Mouse (Mus musculus): Measurements from ENCODE around the gene D430042O09Rik. TPM values are rescaled to one million over a fixed set of nuclear protein-coding genes. Genes with fewer than 3 reads are reported as not detected.
"Not testable (repeated sequence)": the region's sequence is repeated elsewhere in the genome, so short reads cannot be mapped to it uniquely, and the experiment has no call there.

Gene D430042O09Rik
- polyA plus RNA-seq, 2 experiments: 2.2 TPM

GRCm38 (mm10) chr7:125707186-125707585, 502 bp upstream of the D430042O09Rik start:
- WGBS (ENCODE audit: insufficient replicate concordance): under 1% methylated on average over 24 of the region's 24 CpGs
- TF ChIP-seq EP300 (IDR thresholded peaks at IDR 0.05; ENCODE audit: low read depth): no peak
- TF ChIP-seq CTCF (IDR thresholded peaks at IDR 0.05; ENCODE audit: low read depth): peak; percentile 47
- DNase-seq (ENCODE audit: low read depth in 3 of 3, low spot score in 3 of 3): peak in 2 of 3 experiments; percentile 36 to 39
- Histone ChIP-seq H3K4me1 (replicated peaks; ENCODE audit: control insufficient read depth in 2 of 2, insufficient read depth in 2 of 2, low read length in 1 of 2) (peaks cover 17 to 25% of the 10 kb centered on the region in 2 experiments), H3K27me3 (ENCODE audit: control insufficient read depth, insufficient read depth, low read length) (no peaks in the 10 kb centered on the region), H3K9ac (replicated peaks) (peak overlapping the region; percentile 96), H3K4me3 (ENCODE audit: insufficient read depth in 1 of 2, low read depth in 2 of 2, low read length in 2 of 2) (peak overlapping the region; percentile 72 to 78), H3K9me3 (ENCODE audit: control insufficient read depth, low read length) (no peaks in the 10 kb centered on the region), H3K36me3 (replicated peaks; ENCODE audit: control insufficient read depth, insufficient read depth, low read depth) (peaks cover 12% of the 10 kb centered on the region), H3K27ac (peak overlapping the region; percentile 82), H3K4me2 (ENCODE audit: low read depth) (peak overlapping the region; percentile 97)
- peak; percentile 80 for ATAC-seq (ENCODE audit: insufficient read depth)

GRCm38 (mm10) chr7:125708100-125708499, 412 bp downstream of the D430042O09Rik start:
- Histone ChIP-seq H3K36me3 (replicated peaks; ENCODE audit: control insufficient read depth, insufficient read depth, low read depth) (peaks cover 5% of the 10 kb centered on the region), H3K9ac (replicated peaks) (peak overlapping the region; percentile 74), H3K9me3 (ENCODE audit: control insufficient read depth, low read length) (no peaks in the 10 kb centered on the region), H3K4me3 (ENCODE audit: insufficient read depth in 1 of 2, low read depth in 2 of 2, low read length in 2 of 2) (peak overlapping the region; percentile 78 to 90), H3K27me3 (ENCODE audit: control insufficient read depth, insufficient read depth, low read length) (no peaks in the 10 kb centered on the region), H3K4me1 (replicated peaks; ENCODE audit: control insufficient read depth in 2 of 2, insufficient read depth in 2 of 2, low read length in 1 of 2) (peaks cover 17 to 25% of the 10 kb centered on the region in 2 experiments), H3K27ac (no peak overlapping the region), H3K4me2 (ENCODE audit: low read depth) (peak overlapping the region; percentile 97)
- WGBS (ENCODE audit: insufficient replicate concordance): 3% methylated on average over 15 of the region's 15 CpGs
- ATAC-seq (ENCODE audit: insufficient read depth) (no peak), DNase-seq (ENCODE audit: low read depth in 3 of 3, low spot score in 3 of 3) (peak in 1 of 3 experiments; percentile 10)
- no peak for TF ChIP-seq CTCF (IDR thresholded peaks at IDR 0.05; ENCODE audit: low read depth)
- no peak for TF ChIP-seq EP300 (IDR thresholded peaks at IDR 0.05; ENCODE audit: low read depth)

GRCm38 (mm10) chr7:125713542-125714055, 5.9 kb downstream of the D430042O09Rik start:
- not testable (repeated sequence) for H3K4me3 ChIP-seq (ENCODE audit: insufficient read depth in 1 of 2, low read depth in 2 of 2, low read length in 2 of 2); H3K9ac ChIP-seq (replicated peaks); DNase-seq (ENCODE audit: low read depth in 3 of 3, low spot score in 3 of 3); H3K36me3 ChIP-seq (replicated peaks; ENCODE audit: control insufficient read depth, insufficient read depth, low read depth); ATAC-seq (ENCODE audit: insufficient read depth); H3K4me2 ChIP-seq (ENCODE audit: low read depth); H3K27ac ChIP-seq; H3K9me3 ChIP-seq (ENCODE audit: control insufficient read depth, low read length); H3K4me1 ChIP-seq (replicated peaks; ENCODE audit: control insufficient read depth in 2 of 2, insufficient read depth in 2 of 2, low read length in 1 of 2); H3K27me3 ChIP-seq (ENCODE audit: control insufficient read depth, insufficient read depth, low read length)
- WGBS (ENCODE audit: insufficient replicate concordance): 63% methylated on average over 6 of the region's 7 CpGs

GRCm38 (mm10) chr7:125714803-125715202, 7.1 kb downstream of the D430042O09Rik start:
- no peak overlapping the region for H3K9ac ChIP-seq (replicated peaks)
- H3K9me3 ChIP-seq (ENCODE audit: control insufficient read depth, low read length): no peaks in the 10 kb centered on the region
- no peak overlapping the region for H3K4me3 ChIP-seq (ENCODE audit: insufficient read depth in 1 of 2, low read depth in 2 of 2, low read length in 2 of 2)
- no peak overlapping the region for H3K27ac ChIP-seq
- TF ChIP-seq CTCF (IDR thresholded peaks at IDR 0.05; ENCODE audit: low read depth) (no peak), EP300 (IDR thresholded peaks at IDR 0.05; ENCODE audit: low read depth) (no peak)
- no peak for ATAC-seq (ENCODE audit: insufficient read depth)
- H3K4me2 ChIP-seq (ENCODE audit: low read depth): no peak overlapping the region
- 59% methylated on average over 3 of the region's 3 CpGs for whole genome bisulfite sequencing (ENCODE audit: insufficient replicate concordance)
- no peaks in the 10 kb centered on the region for H3K4me1 ChIP-seq (replicated peaks; ENCODE audit: control insufficient read depth in 2 of 2, insufficient read depth in 2 of 2, low read length in 1 of 2)
- no peak for DNase-seq (ENCODE audit: low read depth in 3 of 3, low spot score in 3 of 3)
- H3K36me3 ChIP-seq (replicated peaks; ENCODE audit: control insufficient read depth, insufficient read depth, low read depth): no peaks in the 10 kb centered on the region
- H3K27me3 ChIP-seq (ENCODE audit: control insufficient read depth, insufficient read depth, low read length): no peaks in the 10 kb centered on the region

- Histone ChIP-seq H3K4me2 (ENCODE audit: low read depth) (no peak overlapping the region), H3K4me1 (replicated peaks; ENCODE audit: control insufficient read depth in 2 of 2, insufficient read depth in 2 of 2, low read length in 1 of 2) (peaks cover 0 to 3% of the 10 kb centered on the region in 2 experiments; a peak in 1 of 4 replicates), H3K9ac (replicated peaks) (no peak overlapping the region), H3K36me3 (replicated peaks; ENCODE audit: control insufficient read depth, insufficient read depth, low read depth) (no peaks in the 10 kb centered on the region), H3K27me3 (ENCODE audit: control insufficient read depth, insufficient read depth, low read length) (no peaks in the 10 kb centered on the region), H3K27ac (no peak overlapping the region), H3K9me3 (ENCODE audit: control insufficient read depth, low read length) (no peaks in the 10 kb centered on the region), H3K4me3 (ENCODE audit: insufficient read depth in 1 of 2, low read depth in 2 of 2, low read length in 2 of 2) (no peak overlapping the region)
- TF ChIP-seq CTCF (IDR thresholded peaks at IDR 0.05; ENCODE audit: low read depth): no peak
- no peak for TF ChIP-seq EP300 (IDR thresholded peaks at IDR 0.05; ENCODE audit: low read depth)
- ATAC-seq (ENCODE audit: insufficient read depth) (no peak), DNase-seq (ENCODE audit: low read depth in 3 of 3, low spot score in 3 of 3) (no peak)
- WGBS (ENCODE audit: insufficient replicate concordance): 43% methylated on average over 2 of the region's 2 CpGs
Measured at GRCm38 (mm10) chr7:125716724-125717123, 9.0 kb downstream of the D430042O09Rik start.
